Mouse (Mus musculus) MEL (cell line): ENCODE measurements around the gene Pde8b. TPM values are rescaled to one million over a fixed set of nuclear protein-coding genes. Genes with fewer than 3 reads are reported as not detected.

ENCODE experiments used
- DNase-seq: peaks from one replicate; pipeline ENCODE4 v3.0.0; 2011; ENCODE audit warnings: low read depth, low spot score
- H3K27ac ChIP-seq: 2 replicates; pipeline ENCODE4 v1.5.1; 2012; ENCODE audit warnings: low read depth, mild to moderate bottlenecking, control low read depth, low read length, moderate library complexity; ENCODE audit not compliant: control insufficient read depth
- H3K27me3 ChIP-seq, 2 experiments: fragments of 150-350 bp in 1 of 2; sonication (generic) in 1 of 2; 2 replicates each; pipeline ENCODE4 v1.6.1; 2012; ENCODE audit warnings: low read length in 2 of 2, mild to moderate bottlenecking in 2 of 2, improper control_type of control experiment in 1 of 2, moderate library complexity in 1 of 2; ENCODE audit not compliant: insufficient read depth in 2 of 2, control insufficient read depth in 1 of 2
- H3K36me3 ChIP-seq, 2 experiments: 2 replicates each; pipeline ENCODE4 v1.6.1; 2012 to 2014; ENCODE audit warnings: low read length in 2 of 2, improper control_type of control experiment in 1 of 2, inconsistent platforms in 1 of 2, mild to moderate bottlenecking in 1 of 2; ENCODE audit not compliant: insufficient read depth in 2 of 2, control insufficient read depth in 1 of 2
- H3K4me1 ChIP-seq, 2 experiments: fragments of 150-350 bp in 1 of 2; sonication (generic) in 1 of 2; 2 replicates each; pipeline ENCODE4 v1.6.1; 2012; ENCODE audit warnings: low read length in 2 of 2, improper control_type of control experiment in 1 of 2, mild to moderate bottlenecking in 1 of 2; ENCODE audit not compliant: insufficient read depth in 2 of 2, control insufficient read depth in 1 of 2
- H3K4me3 ChIP-seq, 2 experiments: fragments of 150-350 bp in 1 of 2; sonication (generic) in 1 of 2; 2 replicates each; pipeline ENCODE4 v1.5.1; 2012; ENCODE audit warnings: low read depth in 2 of 2, low read length in 2 of 2, mild to moderate bottlenecking in 2 of 2, moderate library complexity in 2 of 2, control low read depth in 1 of 2, improper control_type of control experiment in 1 of 2; ENCODE audit not compliant: control insufficient read depth in 1 of 2, insufficient read depth in 1 of 2
- H3K79me2 ChIP-seq: 2 replicates; pipeline ENCODE4 v1.6.1; 2012; ENCODE audit warnings: mild to moderate bottlenecking, low read length, moderate library complexity; ENCODE audit not compliant: control insufficient read depth, poor library complexity, insufficient read depth
- H3K9ac ChIP-seq: 2 replicates; pipeline ENCODE4 v1.6.1; 2012; ENCODE audit warnings: low read depth, mild to moderate bottlenecking, control low read depth, low read length, moderate library complexity; ENCODE audit not compliant: control insufficient read depth, poor library complexity, severe bottlenecking
- H3K9me3 ChIP-seq: fragments of 150-350 bp; sonication (generic); replicated peaks from 2 replicates; pipeline ENCODE4 v1.6.1; 2012; ENCODE audit warnings: mild to moderate bottlenecking, low read length, improper control_type of control experiment, moderate library complexity; ENCODE audit not compliant: insufficient read depth
- BHLHE40 ChIP-seq: IDR thresholded peaks from 2 replicates; pipeline ENCODE4 v1.6.1; 2012; ENCODE audit warnings: low read depth, mild to moderate bottlenecking, inconsistent platforms, low read length, improper control_type of control experiment, borderline replicate concordance
- CHD1 ChIP-seq: IDR thresholded peaks from 2 replicates; pipeline ENCODE4 v1.6.1; 2012; ENCODE audit warnings: low read depth, mild to moderate bottlenecking, inconsistent platforms, low read length, improper control_type of control experiment
- CTCF ChIP-seq, 3 experiments: IDR thresholded peaks in 2 of 3; conservative IDR thresholded peaks in 1 of 3; 2 replicates each; pipeline ENCODE4 v1.5.1; 2011 to 2012; ENCODE audit warnings: low read length in 3 of 3, low read depth in 2 of 3, mild to moderate bottlenecking in 2 of 3, improper control_type of control experiment in 1 of 3, inconsistent platforms in 1 of 3, mixed read lengths in 1 of 3, moderate library complexity in 1 of 3; ENCODE audit not compliant: control insufficient read depth in 1 of 3, insufficient read depth in 1 of 3, poor library complexity in 1 of 3, severe bottlenecking in 1 of 3
- E2F4 ChIP-seq: IDR thresholded peaks from 2 replicates; pipeline ENCODE4 v1.6.1; 2011; ENCODE audit warnings: low read depth, low read length, improper control_type of control experiment, borderline replicate concordance
- ETS1 ChIP-seq: IDR thresholded peaks from 2 replicates; pipeline ENCODE4 v1.6.1; 2012; ENCODE audit warnings: low read depth, mild to moderate bottlenecking, inconsistent platforms, low read length, improper control_type of control experiment, moderate library complexity
- GATA1 ChIP-seq: IDR thresholded peaks from 2 replicates; pipeline ENCODE4 v1.6.1; 2011; ENCODE audit warnings: low read depth, low read length, improper control_type of control experiment
- MAFK ChIP-seq: IDR thresholded peaks from 2 replicates; pipeline ENCODE4 v1.6.1; 2011; ENCODE audit warnings: low read depth, mild to moderate bottlenecking, low read length, improper control_type of control experiment, borderline replicate concordance
- MAZ ChIP-seq: IDR thresholded peaks from 2 replicates; pipeline ENCODE4 v1.6.1; 2012; ENCODE audit warnings: low read depth, mild to moderate bottlenecking, inconsistent platforms, low read length, improper control_type of control experiment
- MXI1 ChIP-seq: IDR thresholded peaks from 2 replicates; pipeline ENCODE4 v1.6.1; 2011; ENCODE audit warnings: mild to moderate bottlenecking, low read depth, low read length, improper control_type of control experiment
- MYC ChIP-seq: IDR thresholded peaks from 2 replicates; pipeline ENCODE4 v1.6.1; 2011; ENCODE audit warnings: low read depth, mild to moderate bottlenecking, low read length, improper control_type of control experiment, moderate library complexity
- NELFE ChIP-seq: IDR thresholded peaks from 2 replicates; pipeline ENCODE4 v1.6.1; 2011; ENCODE audit warnings: low read depth, low read length, improper control_type of control experiment
- NRF1 ChIP-seq: IDR thresholded peaks from 2 replicates; pipeline ENCODE4 v1.6.1; 2014; ENCODE audit warnings: low read depth, mild to moderate bottlenecking, inconsistent platforms, low read length, improper control_type of control experiment, moderate library complexity; ENCODE audit not compliant: poor library complexity, insufficient read depth, severe bottlenecking
- POLR2AphosphoS5 ChIP-seq: IDR thresholded peaks from 2 replicates; pipeline ENCODE4 v1.6.1; 2012; ENCODE audit warnings: low read depth, borderline replicate concordance, mild to moderate bottlenecking, inconsistent platforms, low read length, moderate library complexity, mixed read lengths
- SIN3A ChIP-seq: IDR thresholded peaks from 2 replicates; pipeline ENCODE4 v1.6.1; 2012; ENCODE audit warnings: low read length, improper control_type of control experiment, inconsistent platforms
- SMC3 ChIP-seq: IDR thresholded peaks from 2 replicates; pipeline ENCODE4 v1.6.1; 2011; ENCODE audit warnings: low read depth, low read length, improper control_type of control experiment
- TAL1 ChIP-seq: IDR thresholded peaks from 2 replicates; pipeline ENCODE4 v1.6.1; 2012; ENCODE audit warnings: mild to moderate bottlenecking, inconsistent platforms, low read length, moderate library complexity, mixed read lengths
- TBP ChIP-seq: IDR thresholded peaks from 2 replicates; pipeline ENCODE4 v1.8.0; 2011; ENCODE audit warnings: low read depth, low read length, improper control_type of control experiment
- ZC3H11A ChIP-seq: IDR thresholded peaks from 2 replicates; pipeline ENCODE4 v1.6.1; 2012; ENCODE audit warnings: low read depth, mild to moderate bottlenecking, inconsistent platforms, low read length, improper control_type of control experiment
- ZKSCAN1 ChIP-seq: IDR thresholded peaks from 2 replicates; pipeline ENCODE4 v1.6.1; 2012; ENCODE audit warnings: low read depth, mild to moderate bottlenecking, inconsistent platforms, low read length, improper control_type of control experiment, moderate library complexity
- ZNF384 ChIP-seq: IDR thresholded peaks from 2 replicates; pipeline ENCODE4 v1.6.1; 2012; ENCODE audit warnings: low read depth, mild to moderate bottlenecking, inconsistent platforms, low read length, improper control_type of control experiment
- polyA plus RNA-seq, 2 experiments: library from polyadenylated mRNA; stranded (reverse) in 1 of 2; unstranded in 1 of 2; fragments of >175 nt in 1 of 2; fragments of >200 nt in 1 of 2; gene quantifications; 2 replicates each; pipeline versions ENCODE4 v1.2.1 to v1.2.4; 2012; ENCODE audit warnings: low replicate concordance in 2 of 2, low read depth in 1 of 2; ENCODE audit not compliant: insufficient read length in 2 of 2, insufficient read depth in 1 of 2, missing spikeins in 1 of 2
- total RNA-seq: library from RNA; depleted of rRNA; stranded (reverse); fragments of 300-350 nt; gene quantifications from 2 replicates; pipeline ENCODE4 v1.2.3, GENCODE M21; 2012

Pde8b gene
- total and polyA plus RNA-seq, 3 experiments, result 0.04 to 0.40 TPM; not detected in 1

GRCm38 (mm10) chr13:95180208-95180607, 69.9 kb downstream of the Pde8b start:
- Histone ChIP-seq H3K9ac (no peak overlapping the region), H3K36me3 (no peaks in the 10 kb centered on the region), H3K4me3 (no peak overlapping the region), H3K27me3 (no peaks in the 10 kb centered on the region), H3K4me1 (no peaks in the 10 kb centered on the region), H3K79me2 (no peaks in the 10 kb centered on the region), H3K27ac (no peak overlapping the region), H3K9me3 (no peaks in the 10 kb centered on the region)
- TF ChIP-seq MAZ, result no peak
- TF ChIP-seq GATA1, result no peak
- no peak for DNase-seq

DNA sequence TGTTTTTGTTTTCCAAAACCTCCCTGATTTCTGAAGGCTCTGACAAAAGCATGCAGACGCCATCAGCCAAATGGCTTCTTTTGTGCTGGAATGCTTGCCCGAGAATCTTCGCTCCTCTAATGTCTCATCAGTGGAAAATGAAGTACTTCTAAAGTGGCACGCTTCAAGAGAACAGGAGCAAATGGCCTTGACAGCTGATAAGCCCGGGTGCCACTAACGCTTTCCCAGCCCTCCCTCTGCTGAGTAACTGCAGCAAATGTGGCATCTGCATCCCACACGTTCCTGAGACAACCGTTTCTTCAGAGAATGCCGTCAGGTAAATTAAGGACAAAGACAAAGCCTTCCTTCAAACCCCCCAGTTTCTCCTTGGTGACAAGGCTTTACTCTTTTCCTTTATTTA, 72.8 kb downstream of the Pde8b start:
- DNase-seq, result no peak
- Histone ChIP-seq H3K27ac (no peak overlapping the region), H3K36me3 (no peaks in the 10 kb centered on the region), H3K9me3 (no peaks in the 10 kb centered on the region), H3K9ac (no peak overlapping the region), H3K27me3 (no peaks in the 10 kb centered on the region), H3K4me3 (no peak overlapping the region), H3K79me2 (no peaks in the 10 kb centered on the region), H3K4me1 (no peaks in the 10 kb centered on the region)
- TF ChIP-seq TBP (no peak), ZC3H11A (no peak), NRF1 (no peak), MAZ (no peak), BHLHE40 (no peak), ETS1 (no peak), TAL1 (no peak), ZKSCAN1 (no peak), E2F4 (no peak), ZNF384 (no peak), SMC3 (no peak), SIN3A (no peak), GATA1 (no peak), POLR2AphosphoS5 (no peak), MAFK (no peak), CHD1 (no peak), CTCF (IDR thresholded peaks at IDR 0.05 in 2 of 3, conservative IDR thresholded peaks at IDR 0.05 in 1 of 3; ENCODE audit: control insufficient read depth in 1 of 3, insufficient read depth in 1 of 3, low read depth in 2 of 3, low read length in 3 of 3, poor library complexity in 1 of 3, severe bottlenecking in 1 of 3) (no peak), MYC (no peak), NELFE (no peak), MXI1 (no peak)
